Mouse (Mus musculus) olfactory bulb, adult 2 months (tissue): Measurements from ENCODE around the gene Hadh. TPM values are rescaled to one million over a fixed set of nuclear protein-coding genes. Genes with fewer than 3 reads are reported as not detected.

Experiments
- H3K27ac ChIP-seq: fragments of 200-500 bp; 2 replicates; pipeline ENCODE4 v1.5.1; 2012; ENCODE audit warnings: low read depth, low read length; ENCODE audit not compliant: insufficient read depth
- H3K4me1 ChIP-seq: fragments of 200-500 bp; 2 replicates; pipeline ENCODE4 v1.6.1; 2012; ENCODE audit warnings: low read length; ENCODE audit not compliant: control insufficient read depth, insufficient read depth
- H3K4me3 ChIP-seq: fragments of 200-500 bp; 2 replicates; pipeline ENCODE4 v1.5.1; 2012; ENCODE audit warnings: mild to moderate bottlenecking, low read depth, low read length, moderate library complexity; ENCODE audit not compliant: insufficient read depth
- CTCF ChIP-seq: fragments of 200-500 bp; IDR thresholded peaks from 2 replicates; pipeline ENCODE4 v1.5.1; 2012; ENCODE audit warnings: low read depth, mild to moderate bottlenecking, low read length, moderate library complexity; ENCODE audit not compliant: insufficient read depth
- POLR2A ChIP-seq: fragments of 200-500 bp; IDR thresholded peaks from 2 replicates; pipeline ENCODE4 v1.6.1; 2012; ENCODE audit warnings: mild to moderate bottlenecking, low read depth, low read length, moderate library complexity; ENCODE audit not compliant: insufficient read depth
- WGBS: fragments of 180-500 bp; shearing (Covaris S2); methylation state at CpG from one replicate; pipeline ENCODE4 v1.1.7; 2018; 5-methylcytosine and 5-hydroxymethylcytosine counted together
- polyA plus RNA-seq: library from polyadenylated mRNA; stranded (reverse); fragments of >200 nt; gene quantifications from 2 replicates; pipeline ENCODE4 v1.2.4, GENCODE M21; 2012; ENCODE audit warnings: low replicate concordance; ENCODE audit not compliant: missing spikeins, insufficient read depth, insufficient read length

Hadh gene
- not detected in 2 replicates for polyA plus RNA-seq

GRCm38 (mm10) chr3:131271559-131272373 is at the start of gene Hadh:
Gene Hadh (minus strand): TSS chr3:131272101.
- WGBS: under 1% methylated on average over 53 of the region's 54 CpGs

GRCm38 (mm10) chr3:131320184-131320583 is 48.3 kb upstream of the Hadh start:
- Histone ChIP-seq H3K4me3 (no peak overlapping the region), H3K4me1 (no peaks in the 10 kb centered on the region), H3K27ac (no peak overlapping the region)
- TF ChIP-seq CTCF: peak; percentile 65
- TF ChIP-seq POLR2A: no peak
- 8% methylated on average over 3 of the region's 3 CpGs for WGBS

More at GRCm38 (mm10) chr3:131271559-131272373, at the start of gene Hadh:
- Histone ChIP-seq H3K4me1 (no peaks in the 10 kb centered on the region), H3K27ac (peak within 1 kb of the TSS; percentile 21; the same call in 1 of the 2 replicates), H3K4me3 (peak within 1 kb of the TSS; percentile 72)
- TF ChIP-seq CTCF: no peak
- no peak for TF ChIP-seq POLR2A

GRCm38 (mm10) chr3:131318211-131318610 is 46.3 kb upstream of the Hadh start:
- no peak for TF ChIP-seq POLR2A
- no peak for TF ChIP-seq CTCF
- WGBS: 62% methylated on average over 2 of the region's 2 CpGs
- Histone ChIP-seq H3K27ac (no peak overlapping the region), H3K4me3 (no peak overlapping the region), H3K4me1 (no peaks in the 10 kb centered on the region)

GRCm38 (mm10) chr3:131317126-131317525 is 45.2 kb upstream of the Hadh start:
- H3K4me1 ChIP-seq: no peaks in the 10 kb centered on the region

GRCm38 (mm10) chr3:131315957-131316510 is 44.1 kb upstream of the Hadh start:
- 72% methylated on average over 4 of the region's 4 CpGs for WGBS
- H3K27ac ChIP-seq: no peak overlapping the region
- H3K4me3 ChIP-seq: no peak overlapping the region
- no peaks in the 10 kb centered on the region for H3K4me1 ChIP-seq
- TF ChIP-seq CTCF: no peak
- TF ChIP-seq POLR2A: no peak

More at GRCm38 (mm10) chr3:131317126-131317525, 45.2 kb upstream of the Hadh start:
- Histone ChIP-seq H3K27ac (no peak overlapping the region), H3K4me3 (no peak overlapping the region)
- WGBS: 91% methylated on average over 1 of the region's 1 CpGs
- TF ChIP-seq CTCF (no peak), POLR2A (no peak)

GRCm38 (mm10) chr3:131312340-131312739 is 40.4 kb upstream of the Hadh start:
- WGBS: 92% methylated on average over 9 of the region's 9 CpGs
- TF ChIP-seq CTCF (no peak), POLR2A (no peak)
- Histone ChIP-seq H3K4me1 (no peaks in the 10 kb centered on the region), H3K4me3 (no peak overlapping the region), H3K27ac (no peak overlapping the region)

GRCm38 (mm10) chr3:131310572-131310971 is 38.7 kb upstream of the Hadh start:
- Histone ChIP-seq H3K4me1 (no peaks in the 10 kb centered on the region), H3K4me3 (no peak overlapping the region), H3K27ac (no peak overlapping the region)
- TF ChIP-seq CTCF: no peak
- no peak for TF ChIP-seq POLR2A
- 96% methylated on average over 4 of the region's 4 CpGs for WGBS

GRCm38 (mm10) chr3:131307811-131308210 is 35.9 kb upstream of the Hadh start:
- 92% methylated on average over 3 of the region's 3 CpGs for WGBS
- TF ChIP-seq CTCF (no peak), POLR2A (no peak)
- Histone ChIP-seq H3K4me1 (no peaks in the 10 kb centered on the region), H3K4me3 (no peak overlapping the region), H3K27ac (no peak overlapping the region)

GRCm38 (mm10) chr3:131306255-131306654 is 34.4 kb upstream of the Hadh start:
- 96% methylated on average over 7 of the region's 7 CpGs for WGBS
- Histone ChIP-seq H3K4me1 (peaks cover 1% of the 10 kb centered on the region; the same call in 1 of the 2 replicates), H3K4me3 (no peak overlapping the region), H3K27ac (no peak overlapping the region)
- TF ChIP-seq CTCF: no peak
- TF ChIP-seq POLR2A: no peak
